ENCODE assay signal across 26 mouse cellular contexts in genomic region chr3:87167621-87168020, GRCm38 (mm10). TPM values are rescaled to one million over a fixed set of nuclear protein-coding genes. Genes with fewer than 3 reads are reported as not detected.
DNase-seq lines count a peak whose midpoint lies in the region; ATAC-seq and TF ChIP-seq lines count a peak whose summit lies in the region.
"Had no signal": no experiment of that assay in that cellular context is flagged by ENCODE, and none has a peak within 500 bp of the region (broad histone marks: within the 10 kb centered on the region; RNA-seq: fewer than 3 reads in every experiment).

No protein-coding gene starts in this region.

- no peak for TF ChIP-seq CTCF in gastrocnemius, adult 2 months (IDR thresholded peaks at IDR 0.05)

- no peak overlapping the region for H3K4me2 ChIP-seq in heart, embryonic 15.5 days
- H3K4me2 ChIP-seq in hindbrain, embryonic 15.5 days, result 0 out of 2 replicates have a peak overlapping the region, but pooled peaks have one; percentile 2
- H3K4me2 ChIP-seq in embryonic facial prominence, embryonic 13.5 days, result no peak overlapping the region
- H3K4me2 ChIP-seq: liver, embryonic 12.5 days; midbrain, embryonic 13.5 days had no signal

- no peaks in the 10 kb centered on the region for H3K36me3 ChIP-seq in heart, embryonic 15.5 days
- no peaks in the 10 kb centered on the region for H3K36me3 ChIP-seq in hindbrain, embryonic 15.5 days
- H3K36me3 ChIP-seq in hindbrain, embryonic 10.5 days, result peaks cover 38% of the 10 kb centered on the region
- peaks cover 7% of the 10 kb centered on the region for H3K36me3 ChIP-seq in embryonic facial prominence, embryonic 13.5 days
- H3K36me3 ChIP-seq: G1E; liver, embryonic 12.5 days had no signal

- intact Hi-C loops in gastrocnemius, adult 2 months (cut with DNase I), result no loop called here
- intact Hi-C loops in heart, postnatal 36 days (cut with DNase I), result no loop called here

- no peaks in the 10 kb centered on the region for H3K9me3 ChIP-seq in heart, embryonic 15.5 days (replicated peaks)
- H3K9me3 ChIP-seq in hindbrain, embryonic 15.5 days, result no peaks in the 10 kb centered on the region
- H3K9me3 ChIP-seq in hindbrain, embryonic 10.5 days, result no peaks in the 10 kb centered on the region
- H3K9me3 ChIP-seq in embryonic facial prominence, embryonic 13.5 days, result no peaks in the 10 kb centered on the region
- H3K9me3 ChIP-seq: G1E; liver, embryonic 12.5 days; midbrain, embryonic 13.5 days had no signal

- H3K4me1 ChIP-seq in heart, embryonic 15.5 days (replicated peaks), result peaks cover 89% of the 10 kb centered on the region
- H3K4me1 ChIP-seq in hindbrain, embryonic 15.5 days (replicated peaks), result peaks cover 86% of the 10 kb centered on the region
- peaks cover 88% of the 10 kb centered on the region for H3K4me1 ChIP-seq in hindbrain, embryonic 10.5 days (replicated peaks)
- peaks cover 88% of the 10 kb centered on the region for H3K4me1 ChIP-seq in embryonic facial prominence, embryonic 13.5 days

- no peak overlapping the region for H3K4me3 ChIP-seq in gastrocnemius, adult 2 months
- H3K4me3 ChIP-seq in heart, embryonic 15.5 days, result no peak overlapping the region
- H3K4me3 ChIP-seq in hindbrain, embryonic 15.5 days, result no peak overlapping the region
- H3K4me3 ChIP-seq in hindbrain, embryonic 10.5 days, result no peak overlapping the region
- H3K4me3 ChIP-seq in embryonic facial prominence, embryonic 13.5 days, result no peak overlapping the region
- H3K4me3 ChIP-seq: layer of hippocampus, adult 2 months; left cerebral cortex, adult 2 months; liver, embryonic 12.5 days; midbrain, embryonic 13.5 days had no signal

- WGBS in heart, embryonic 15.5 days, result 58% methylated on average over 6 of the region's 6 CpGs
- WGBS in hindbrain, embryonic 15.5 days, result 64% methylated on average over 6 of the region's 6 CpGs
- 90% methylated on average over 6 of the region's 6 CpGs for WGBS in hindbrain, embryonic 10.5 days
- WGBS in embryonic facial prominence, embryonic 13.5 days, result 82% methylated on average over 6 of the region's 6 CpGs

- peak overlapping the region; percentile 53; the same call in 1 of the 2 replicates for H3K27ac ChIP-seq in gastrocnemius, adult 2 months
- H3K27ac ChIP-seq in heart, embryonic 15.5 days, result peak overlapping the region; percentile 41; the same call in 1 of the 2 replicates
- H3K27ac ChIP-seq in hindbrain, embryonic 15.5 days (replicated peaks), result 0 out of 2 replicates have a peak overlapping the region, but pooled peaks have one; percentile 53
- no peak overlapping the region for H3K27ac ChIP-seq in hindbrain, embryonic 10.5 days
- H3K27ac ChIP-seq in embryonic facial prominence, embryonic 13.5 days, result peak overlapping the region; percentile 5; the same call in 1 of the 2 replicates
- H3K27ac ChIP-seq: layer of hippocampus, adult 2 months; left cerebral cortex, adult 2 months; liver, embryonic 12.5 days; midbrain, embryonic 13.5 days had no signal

- ATAC-seq in heart, embryonic 15.5 days (replicated peaks; ENCODE audit: insufficient number of reproducible peaks, insufficient read depth, low FRiP score, low read depth), result no peak
- ATAC-seq in hindbrain, embryonic 15.5 days (ENCODE audit: low FRiP score, low read depth), result no peak
- ATAC-seq in embryonic facial prominence, embryonic 13.5 days (ENCODE audit: insufficient number of reproducible peaks, insufficient read depth, low FRiP score, low TSS enrichment, low read depth), result no peak
- ATAC-seq in erythroid progenitor cell, adult 5-6 weeks (replicated peaks; ENCODE audit: low FRiP score, poor library complexity, severe bottlenecking), result no peak
- ATAC-seq: forebrain, embryonic 16.5 days; liver, embryonic 12.5 days; liver, postnatal 0 days; midbrain, embryonic 13.5 days had no signal

- no peak for DNase-seq in gastrocnemius, adult 2 months
- no peak for DNase-seq in gastrocnemius, postnatal 10 days
- no peak for DNase-seq in heart, postnatal 36 days
- DNase-seq in hindbrain, embryonic 10.5 days (ENCODE audit: low spot score), result no peak
- DNase-seq: adrenal gland, adult 8-10 months; cerebellum, adult 2 months; cerebellum, postnatal 14 days; kidney, adult 2 months; kidney, postnatal 36 days; lung, postnatal 36 days; right cerebral cortex, adult 18-20 months; spleen, adult 18-20 months; thymus, adult 2 months; thymus, postnatal 36 days had no signal

- no peak overlapping the region for H3K9ac ChIP-seq in heart, embryonic 15.5 days
- no peak overlapping the region for H3K9ac ChIP-seq in hindbrain, embryonic 15.5 days
- H3K9ac ChIP-seq in embryonic facial prominence, embryonic 13.5 days, result no peak overlapping the region
- H3K9ac ChIP-seq: liver, embryonic 12.5 days; liver, postnatal 0 days; midbrain, embryonic 13.5 days had no signal

- H3K27me3 ChIP-seq in heart, embryonic 15.5 days, result no peaks in the 10 kb centered on the region
- no peaks in the 10 kb centered on the region for H3K27me3 ChIP-seq in hindbrain, embryonic 15.5 days
- no peaks in the 10 kb centered on the region for H3K27me3 ChIP-seq in hindbrain, embryonic 10.5 days (ENCODE audit: insufficient read depth, poor library complexity, severe bottlenecking)
- no peaks in the 10 kb centered on the region for H3K27me3 ChIP-seq in embryonic facial prominence, embryonic 13.5 days
- H3K27me3 ChIP-seq: midbrain, embryonic 13.5 days had no signal

RNA-seq across cellular contexts. Expression of gene Kirrel, which starts 6.9 kb away (rescaled TPM):
- total RNA-seq in gastrocnemius, adult 2 months (2021), result 1 to 10 TPM; 4.1 to 5.7 TPM
- 10 to 100 TPM; 13.7 to 19.0 TPM for total RNA-seq in gastrocnemius, postnatal 10 days (2021)
- polyA plus RNA-seq in heart, embryonic 15.5 days (2015; fragmentation: Nextera tagmentation; extraction: Ambion mirVana), result 9.0 and 13.1 TPM in 2 replicates
- 1 to 10 TPM; 6.8 to 7.6 TPM for total RNA-seq in heart, postnatal 36 days (2021)
- 6.5 and 7.0 TPM in 2 replicates for polyA plus RNA-seq in hindbrain, embryonic 15.5 days (2015; fragmentation: Nextera tagmentation; extraction: Ambion mirVana)
- 11.7 and 13.0 TPM in 2 replicates for polyA plus RNA-seq in hindbrain, embryonic 10.5 days (2016; fragmentation: Nextera tagmentation; extraction: Ambion mirVana)
- 20.4 and 21.9 TPM in 2 replicates for polyA plus RNA-seq in embryonic facial prominence, embryonic 13.5 days (2015; fragmentation: Nextera tagmentation; extraction: Ambion mirVana)
- not detected in 2 replicates for total RNA-seq in erythroid progenitor cell, adult 5-6 weeks (2015; ENCODE audit: low replicate concordance)
- total RNA-seq in erythroid progenitor cell, adult 5-6 weeks (2017; ENCODE audit: low replicate concordance), result not detected in 2 replicates
- total RNA-seq: neutrophil, adult 5-6 weeks had no signal
- polyA plus RNA-seq: G1E had no signal

Comparison
In these comparisons a context has a peak if more than half of its experiments do, and no peak if none do; other contexts are left out.
1. RNA of gene Kirrel, which starts 6.9 kb away (total RNA-seq): 13.7 to 19.0 TPM in gastrocnemius, postnatal 10 days, 6.8 to 7.6 TPM in heart, postnatal 36 days and 4.1 to 5.7 TPM in gastrocnemius, adult 2 months; not detected in erythroid progenitor cell, adult 5-6 weeks; every median in the first group is over 4 times any median in the second.